Mouse (Mus musculus) bone marrow macrophage, adult 2 months (primary cell): ENCODE measurements around the gene Klhdc7b.

Source experiments
- CTCF ChIP-seq: IDR thresholded peaks from 2 replicates; pipeline ENCODE4 v1.5.1; 2012; ENCODE audit warnings: low read depth, mild to moderate bottlenecking, low read length, moderate library complexity
- POLR2A ChIP-seq: IDR thresholded peaks from 2 replicates; pipeline ENCODE4 v1.6.1; 2012; ENCODE audit warnings: mild to moderate bottlenecking, low read depth, low read length, borderline replicate concordance

DNA sequence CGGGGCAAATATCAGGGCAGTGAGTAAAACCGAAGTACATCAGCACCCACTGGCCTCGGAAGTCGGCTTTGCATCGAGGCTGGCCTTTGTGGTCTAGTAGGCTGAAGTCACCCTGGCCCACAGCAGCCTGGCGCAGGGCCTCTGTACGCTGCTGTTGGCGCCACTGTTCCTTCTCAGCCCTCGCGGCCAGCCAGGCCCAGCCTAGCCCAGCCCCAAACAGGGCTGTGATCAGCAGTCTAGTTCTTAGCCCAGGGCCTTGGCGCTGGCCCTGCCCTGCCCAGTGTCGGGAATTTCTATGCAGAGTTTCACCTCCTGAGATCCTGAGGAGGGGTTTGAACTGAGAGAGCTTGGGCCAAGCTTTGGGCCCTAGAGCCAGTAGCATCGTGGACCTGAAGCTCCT is 12.6 kb upstream of the Klhdc7b start:
- TF ChIP-seq CTCF (no peak), POLR2A (no peak)
